Mouse (Mus musculus) embryonic facial prominence, embryonic 13.5 days (tissue): ENCODE measurements around the gene Trib3. TPM values are rescaled to one million over a fixed set of nuclear protein-coding genes. Genes with fewer than 3 reads are reported as not detected.

Source experiments
- ATAC-seq: fragments of 200-750 bp; cut with Nextera tagmentation; 2 replicates; pipeline ENCODE4 v1.8.0; 2017; ENCODE audit warnings: low read depth; ENCODE audit not compliant: insufficient number of reproducible peaks, insufficient read depth, low FRiP score, low TSS enrichment
- H3K27ac ChIP-seq: fragments of 300-500 bp; sonication (generic); 2 replicates; pipeline ENCODE4 v1.5.1; 2015; ENCODE audit warnings: moderate library complexity, mild to moderate bottlenecking, inconsistent platforms
- H3K27me3 ChIP-seq: fragments of 300-500 bp; sonication (generic); 2 replicates; pipeline ENCODE4 v1.6.1; 2015; ENCODE audit warnings: mild to moderate bottlenecking, inconsistent platforms
- H3K36me3 ChIP-seq: fragments of 300-500 bp; sonication (generic); 2 replicates; pipeline ENCODE4 v1.6.1; 2015; ENCODE audit warnings: mild to moderate bottlenecking, inconsistent platforms
- H3K4me1 ChIP-seq: fragments of 300-500 bp; sonication (generic); 2 replicates; pipeline ENCODE4 v1.6.1; 2015; ENCODE audit warnings: inconsistent platforms
- H3K4me2 ChIP-seq: fragments of 300-500 bp; sonication (generic); 2 replicates; pipeline ENCODE4 v1.6.1; 2015; ENCODE audit warnings: moderate library complexity, mild to moderate bottlenecking, inconsistent platforms
- H3K4me3 ChIP-seq: fragments of 300-500 bp; sonication (generic); 2 replicates; pipeline ENCODE4 v1.5.1; 2015; ENCODE audit warnings: mild to moderate bottlenecking, inconsistent platforms
- H3K9ac ChIP-seq: fragments of 300-500 bp; sonication (generic); 2 replicates; pipeline ENCODE4 v1.6.1; 2015; ENCODE audit warnings: mild to moderate bottlenecking, inconsistent platforms
- H3K9me3 ChIP-seq: fragments of 300-500 bp; sonication (generic); 2 replicates; pipeline ENCODE4 v1.6.1; 2016; ENCODE audit warnings: inconsistent platforms
- WGBS: fragments of 180-500 bp; shearing (Covaris S2); methylation state at CpG from one replicate; pipeline ENCODE4 v1.1.7; 2015; ENCODE audit warnings: mixed read lengths; 5-methylcytosine and 5-hydroxymethylcytosine counted together
- polyA plus RNA-seq: library from polyadenylated mRNA; unstranded; fragments of >200 nt; fragmentation: Nextera tagmentation; extraction: Ambion mirVana; gene quantifications from 2 replicates; pipeline ENCODE4 v1.2.1, GENCODE M21; 2015

The Trib3 gene
- polyA plus RNA-seq, 1 experiment from 2014 or later: 2.9 TPM

DNA sequence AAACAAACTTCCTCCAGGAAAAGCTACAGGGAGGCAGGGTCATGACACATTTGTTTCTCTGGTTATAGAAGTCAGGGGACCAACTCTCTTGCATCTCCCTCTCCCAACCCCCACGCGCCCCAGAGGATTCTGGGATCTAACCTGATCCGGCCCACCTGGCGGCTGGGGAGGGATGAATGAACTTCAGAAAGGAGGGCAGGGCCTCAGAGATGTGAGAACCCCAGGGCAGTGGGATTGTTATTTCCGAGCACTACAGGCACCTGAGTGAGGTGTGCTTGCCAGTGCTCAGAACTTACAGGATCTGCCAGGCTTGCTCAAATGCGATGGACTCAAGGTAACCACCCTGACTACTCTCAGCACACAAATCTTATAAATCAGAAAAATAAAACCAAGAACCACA, 1.6 kb upstream of the Trib3 start:
- peaks cover 12% of the 10 kb centered on the region for H3K4me1 ChIP-seq
- no peak overlapping the region for H3K4me3 ChIP-seq
- H3K4me2 ChIP-seq: no peak overlapping the region
- no peak overlapping the region for H3K27ac ChIP-seq
- 53% methylated on average over 6 of the region's 6 CpGs for WGBS
- H3K27me3 ChIP-seq: peaks cover 31% of the 10 kb centered on the region
- no peaks in the 10 kb centered on the region for H3K36me3 ChIP-seq
- no peak overlapping the region for H3K9ac ChIP-seq
- H3K9me3 ChIP-seq: no peaks in the 10 kb centered on the region
- no peak for ATAC-seq

DNA sequence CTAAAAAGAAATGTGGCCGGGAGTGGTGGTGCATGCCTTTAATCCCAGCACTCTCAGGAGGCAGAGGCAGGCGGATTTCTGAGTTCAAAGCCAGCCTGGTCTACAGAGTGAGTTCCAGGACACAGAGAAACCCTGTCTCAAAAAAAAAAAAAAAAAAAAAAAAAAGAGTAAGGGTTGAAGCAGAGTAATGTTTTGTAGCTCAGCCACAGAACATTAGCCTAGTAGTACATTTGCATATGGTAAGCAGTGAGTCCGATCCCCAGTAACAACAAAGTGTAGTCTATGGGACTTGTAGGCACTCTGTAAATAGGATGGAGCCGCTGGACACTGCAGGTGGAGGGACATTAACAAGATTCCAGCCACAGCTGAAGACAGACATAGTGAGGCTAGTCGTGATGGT, 1.1 kb upstream of the Trib3 start:
- peak overlapping the region; percentile 95; the same call in 1 of the 2 replicates for H3K4me2 ChIP-seq
- H3K27me3 ChIP-seq: peaks cover 31% of the 10 kb centered on the region
- H3K9me3 ChIP-seq: no peaks in the 10 kb centered on the region
- no peak overlapping the region for H3K27ac ChIP-seq
- no peak overlapping the region for H3K4me3 ChIP-seq
- no peak for ATAC-seq
- H3K4me1 ChIP-seq: peaks cover 12% of the 10 kb centered on the region
- H3K9ac ChIP-seq: no peak overlapping the region
- 62% methylated on average over 5 of the region's 5 CpGs for WGBS
- H3K36me3 ChIP-seq: no peaks in the 10 kb centered on the region

DNA sequence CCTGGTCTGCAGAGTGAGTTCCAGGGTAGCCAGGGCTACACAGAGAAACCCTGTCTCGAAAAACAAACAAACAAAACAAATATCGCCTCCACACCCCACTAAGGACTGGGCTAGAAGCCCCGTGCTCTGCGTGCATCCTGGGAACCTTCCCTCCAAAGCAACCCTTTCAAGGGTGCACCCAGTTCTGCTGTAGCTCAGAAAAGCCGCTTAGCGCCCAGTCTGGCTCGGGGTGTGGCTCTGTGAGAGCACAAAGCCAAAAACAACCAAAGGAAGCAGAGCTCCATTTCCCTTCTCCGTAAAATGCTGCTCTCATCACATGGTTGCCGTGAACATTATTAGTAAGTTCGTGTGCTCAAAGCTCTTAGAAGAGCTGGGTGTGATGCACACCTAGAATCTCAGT, 529 bp upstream of the Trib3 start:
- no peak overlapping the region for H3K27ac ChIP-seq
- peak overlapping the region; percentile 76 for H3K9ac ChIP-seq
- peaks cover 31% of the 10 kb centered on the region for H3K27me3 ChIP-seq
- WGBS: 9% methylated on average over 10 of the region's 10 CpGs
- H3K4me1 ChIP-seq: peaks cover 12% of the 10 kb centered on the region
- peak overlapping the region; percentile 95 for H3K4me2 ChIP-seq
- H3K36me3 ChIP-seq: no peaks in the 10 kb centered on the region
- H3K4me3 ChIP-seq: peak overlapping the region; percentile 59
- ATAC-seq: no peak
- no peaks in the 10 kb centered on the region for H3K9me3 ChIP-seq

DNA sequence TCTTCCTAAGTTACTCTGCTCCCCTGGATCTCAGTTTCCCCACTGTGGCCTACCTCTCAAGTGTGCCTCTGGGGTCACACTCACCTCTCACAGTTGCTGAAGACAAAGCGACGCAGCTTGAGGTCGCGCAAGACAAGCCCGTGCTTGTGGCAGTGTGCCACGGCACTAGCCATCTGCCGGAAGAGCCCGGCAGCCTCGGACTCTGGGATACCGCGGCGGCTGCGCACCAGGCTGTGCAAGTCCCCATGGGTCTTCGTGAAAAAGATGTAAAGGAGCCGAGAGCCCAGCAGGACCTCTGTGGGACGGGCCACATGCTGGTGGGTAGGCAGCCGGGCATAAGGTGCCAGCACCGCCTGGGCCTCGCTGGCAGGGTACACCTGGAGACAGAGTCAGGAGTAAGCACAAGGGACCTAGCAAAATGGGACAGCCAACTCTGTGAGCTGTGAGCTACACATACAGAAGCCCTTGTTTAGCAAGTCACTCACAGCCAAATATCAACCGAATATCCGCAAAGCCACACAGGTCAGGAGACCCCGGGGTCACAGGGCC, 4.1 kb downstream of the Trib3 start:
- no peaks in the 10 kb centered on the region for H3K9me3 ChIP-seq
- peaks cover 12% of the 10 kb centered on the region for H3K4me1 ChIP-seq
- H3K4me2 ChIP-seq: no peak overlapping the region
- H3K9ac ChIP-seq: no peak overlapping the region
- H3K4me3 ChIP-seq: no peak overlapping the region
- H3K36me3 ChIP-seq: no peaks in the 10 kb centered on the region
- 86% methylated on average over 22 of the region's 22 CpGs for WGBS
- H3K27ac ChIP-seq: no peak overlapping the region
- H3K27me3 ChIP-seq: peaks cover 23% of the 10 kb centered on the region
- ATAC-seq: no peak

DNA sequence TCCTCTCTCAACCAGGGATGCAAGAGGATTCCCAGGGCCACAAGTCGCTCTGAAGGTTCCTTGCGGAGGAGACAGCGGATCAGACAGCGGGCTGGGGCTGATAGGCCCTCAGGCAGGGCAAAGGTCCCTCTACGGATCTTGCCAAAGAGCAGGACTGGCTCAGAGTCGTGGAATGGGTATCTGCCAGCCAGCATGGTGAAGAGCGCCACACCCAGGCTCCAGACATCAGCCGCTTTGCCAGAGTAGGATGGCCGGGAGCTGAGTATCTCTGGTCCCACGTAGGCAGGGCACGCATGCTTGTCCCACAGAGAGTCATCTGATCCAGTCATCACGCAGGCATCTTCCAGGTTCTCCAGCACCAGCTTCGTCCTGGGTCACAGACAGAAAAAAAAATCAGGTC, 5.5 kb downstream of the Trib3 start:
- Histone ChIP-seq H3K27ac (no peak overlapping the region), H3K36me3 (no peaks in the 10 kb centered on the region), H3K4me2 (no peak overlapping the region), H3K4me3 (no peak overlapping the region), H3K4me1 (peaks cover 5% of the 10 kb centered on the region; the same call in 1 of the 2 replicates), H3K9me3 (no peaks in the 10 kb centered on the region), H3K9ac (no peak overlapping the region), H3K27me3 (peaks cover 16% of the 10 kb centered on the region; the same call in 1 of the 2 replicates)
- no peak for ATAC-seq
- WGBS: 73% methylated on average over 13 of the region's 13 CpGs

DNA sequence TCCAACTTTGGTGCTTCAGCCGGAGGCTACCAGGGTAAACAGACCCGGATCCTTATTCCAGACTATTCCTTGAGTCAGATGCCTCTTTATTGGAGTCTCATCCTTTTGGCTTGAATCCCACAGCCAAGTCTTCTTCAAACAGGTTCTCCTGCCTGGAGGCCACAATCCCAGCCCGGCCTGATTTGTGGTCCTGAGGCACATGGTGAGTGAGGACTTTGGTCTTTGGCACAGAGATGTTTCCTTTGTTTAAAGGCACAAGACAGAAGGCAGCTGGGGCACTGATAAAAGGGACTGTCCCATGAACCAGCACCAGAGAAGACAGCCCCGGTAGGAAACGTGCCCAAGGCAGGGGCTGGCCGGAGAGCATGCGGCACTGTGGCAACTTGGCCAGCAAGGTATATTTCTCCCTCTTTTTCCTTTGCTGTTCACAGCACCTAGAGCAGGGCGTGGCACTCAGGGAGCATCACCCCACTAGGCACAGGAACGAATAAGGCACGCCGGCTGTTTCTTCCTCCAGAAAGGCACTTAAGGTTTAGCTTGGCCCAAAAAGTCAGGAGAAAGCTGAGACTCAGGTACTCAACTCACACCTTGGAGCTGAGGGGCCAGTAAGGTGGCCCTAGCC, 6.1 kb downstream of the Trib3 start:
- H3K4me1 ChIP-seq: no peaks in the 10 kb centered on the region
- H3K27ac ChIP-seq: no peak overlapping the region
- no peaks in the 10 kb centered on the region for H3K9me3 ChIP-seq
- H3K9ac ChIP-seq: no peak overlapping the region
- no peaks in the 10 kb centered on the region for H3K36me3 ChIP-seq
- H3K4me3 ChIP-seq: no peak overlapping the region
- no peak overlapping the region for H3K4me2 ChIP-seq
- H3K27me3 ChIP-seq: peaks cover 10% of the 10 kb centered on the region; the same call in 1 of the 2 replicates
- WGBS: 86% methylated on average over 11 of the region's 11 CpGs
- no peak for ATAC-seq

DNA sequence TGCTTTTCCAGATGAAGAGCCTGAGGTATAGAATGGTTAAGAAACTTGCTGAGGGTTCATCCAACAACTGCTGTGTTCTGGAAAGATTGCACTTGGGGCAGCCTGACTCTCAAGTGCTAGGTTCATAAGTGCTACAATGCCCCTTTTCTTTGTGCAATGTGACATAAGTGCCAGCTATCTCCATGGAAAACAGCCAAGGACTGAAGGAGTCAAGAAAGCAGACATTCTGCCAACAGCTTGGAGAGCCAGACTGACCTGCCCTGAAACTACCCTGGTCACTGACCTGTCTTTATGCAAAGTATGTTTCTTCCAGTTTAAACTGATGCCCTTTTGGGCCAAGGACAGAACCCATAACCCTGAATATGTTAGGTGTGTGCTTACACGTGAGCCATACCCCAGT, 7.0 kb downstream of the Trib3 start:
- peaks cover 2% of the 10 kb centered on the region; the same call in 1 of the 2 replicates for H3K27me3 ChIP-seq
- 89% methylated on average over 1 of the region's 1 CpGs for WGBS
- no peaks in the 10 kb centered on the region for H3K36me3 ChIP-seq
- H3K4me1 ChIP-seq: no peaks in the 10 kb centered on the region
- H3K4me3 ChIP-seq: no peak overlapping the region
- no peak for ATAC-seq
- no peak overlapping the region for H3K27ac ChIP-seq
- no peaks in the 10 kb centered on the region for H3K9me3 ChIP-seq
- no peak overlapping the region for H3K4me2 ChIP-seq
- no peak overlapping the region for H3K9ac ChIP-seq

DNA sequence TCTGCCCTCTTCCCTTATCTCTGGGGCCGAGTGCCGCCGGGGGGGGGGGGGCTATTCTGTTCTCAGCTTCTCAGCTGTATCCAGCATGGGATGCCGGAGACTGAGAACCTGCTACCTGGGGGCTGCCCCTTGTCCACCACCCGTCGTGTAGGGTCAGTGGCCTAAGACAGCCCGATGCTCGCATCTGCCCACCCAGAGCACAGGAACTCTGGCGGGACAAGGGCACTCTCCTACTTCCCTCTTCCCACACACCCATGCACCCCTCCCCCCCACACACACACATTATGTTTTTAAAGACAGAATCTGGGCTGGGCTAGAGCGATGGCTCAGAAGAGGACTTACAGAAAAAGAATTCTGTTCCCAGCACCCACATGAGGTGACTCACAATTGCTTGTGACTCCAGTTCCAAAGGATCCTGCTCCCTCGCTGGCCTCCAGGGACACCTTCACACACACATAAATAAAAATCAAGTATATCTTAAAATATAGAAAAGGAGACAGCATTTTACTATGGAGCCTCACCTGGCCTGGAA, 8.5 kb downstream of the Trib3 start:
- Histone ChIP-seq H3K36me3 (peaks cover 3% of the 10 kb centered on the region; the same call in 1 of the 2 replicates), H3K27ac (no peak overlapping the region), H3K4me1 (peaks cover 14% of the 10 kb centered on the region), H3K9me3 (no peaks in the 10 kb centered on the region), H3K4me3 (no peak overlapping the region), H3K9ac (no peak overlapping the region), H3K4me2 (no peak overlapping the region), H3K27me3 (no peaks in the 10 kb centered on the region)
- no peak for ATAC-seq
- WGBS: 57% methylated on average over 11 of the region's 11 CpGs

DNA sequence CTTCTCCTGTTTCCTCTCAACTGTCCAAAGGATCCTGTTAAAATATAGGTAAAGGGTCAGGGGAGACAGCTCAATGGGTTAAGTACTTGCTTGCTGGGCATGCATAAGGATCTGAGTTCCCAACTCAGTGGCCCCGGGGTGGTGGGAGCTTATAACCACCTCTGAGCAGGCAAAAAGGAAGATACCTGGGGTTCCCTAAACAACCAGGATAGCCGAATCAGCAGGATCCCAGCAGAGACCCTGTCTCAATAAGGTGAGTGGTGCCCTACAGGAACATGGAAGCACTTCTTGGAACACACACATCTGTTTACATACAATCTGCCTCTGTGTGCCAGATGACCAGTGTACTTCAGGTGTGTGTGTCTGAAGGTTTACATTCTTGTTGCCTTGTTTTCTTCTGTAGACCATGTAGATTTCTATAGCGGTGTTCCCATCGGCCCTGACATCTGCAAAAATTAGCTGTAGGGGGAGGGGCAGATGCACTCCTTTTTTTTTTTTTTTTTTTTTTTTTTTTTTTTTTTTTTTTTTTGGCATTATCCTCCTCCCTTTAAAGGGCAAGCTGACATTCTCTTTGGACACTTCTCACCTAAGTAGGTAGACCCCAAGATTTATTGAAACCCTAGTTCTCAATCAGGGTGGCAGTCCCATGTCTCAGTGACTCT, 10.4 kb downstream of the Trib3 start:
- WGBS: 68% methylated on average over 4 of the region's 4 CpGs
- H3K27ac ChIP-seq: no peak overlapping the region

DNA sequence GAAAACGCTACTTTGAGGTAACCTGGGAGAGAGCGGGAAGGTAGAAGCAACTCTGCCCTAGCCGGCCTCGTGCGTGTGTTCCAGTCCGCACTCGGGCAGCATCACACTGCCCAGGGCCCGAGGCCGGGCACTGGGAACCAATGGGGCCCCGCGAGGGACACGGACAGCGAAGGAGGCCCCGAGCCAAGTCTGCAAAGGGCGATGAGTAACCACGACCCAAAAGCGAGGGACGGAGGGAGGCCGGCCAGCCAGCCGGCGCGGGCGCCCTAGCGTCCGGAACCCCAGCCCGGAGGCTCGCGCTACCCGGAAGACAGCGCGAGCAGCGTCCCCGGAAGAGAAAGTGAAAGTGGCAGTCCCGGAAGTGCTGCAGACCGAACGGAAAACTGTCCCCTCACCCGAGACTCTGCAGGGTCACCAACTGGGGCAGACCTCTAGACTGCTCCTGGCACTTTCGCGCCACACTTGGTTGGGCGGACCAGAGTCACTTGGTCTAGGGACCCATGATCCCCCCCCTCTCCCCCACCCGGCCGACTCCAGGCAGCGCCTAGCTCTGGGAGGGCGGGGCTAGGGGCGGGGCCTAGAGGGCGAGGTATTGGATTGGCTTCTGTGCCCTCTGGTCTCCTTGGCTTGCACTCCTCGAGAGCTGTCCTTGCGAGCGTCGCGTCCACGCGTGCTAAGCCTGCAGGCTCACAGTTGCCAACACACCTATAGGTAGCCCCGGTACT, 11.6 kb downstream of the Trib3 start, which contains the start of gene Rbck1:
Rbck1 (minus strand) TSS at position 553 of the 725 bp plus-strand sequence.
- peak within 1 kb of the TSS; percentile 91 for H3K9ac ChIP-seq
- under 1% methylated on average over 54 of the region's 54 CpGs for WGBS
- peak within 1 kb of the TSS; percentile 79 for H3K27ac ChIP-seq
- peak; percentile 88 for ATAC-seq
- no peaks in the 10 kb centered on the region for H3K27me3 ChIP-seq
- peak within 1 kb of the TSS; percentile 82 for H3K4me3 ChIP-seq
- H3K4me2 ChIP-seq: peak within 1 kb of the TSS; percentile 76
- peaks cover 24% of the 10 kb centered on the region for H3K36me3 ChIP-seq
- no peaks in the 10 kb centered on the region for H3K9me3 ChIP-seq
- H3K4me1 ChIP-seq: peaks cover 21% of the 10 kb centered on the region

More for the DNA sequence above, 10.4 kb downstream of the Trib3 start:
- H3K9me3 ChIP-seq: no peaks in the 10 kb centered on the region
- no peak overlapping the region for H3K4me3 ChIP-seq
- no peak overlapping the region for H3K4me2 ChIP-seq
- H3K9ac ChIP-seq: no peak overlapping the region
- no peak for ATAC-seq
- H3K36me3 ChIP-seq: peaks cover 14% of the 10 kb centered on the region
- H3K27me3 ChIP-seq: no peaks in the 10 kb centered on the region
- peaks cover 18% of the 10 kb centered on the region for H3K4me1 ChIP-seq

DNA sequence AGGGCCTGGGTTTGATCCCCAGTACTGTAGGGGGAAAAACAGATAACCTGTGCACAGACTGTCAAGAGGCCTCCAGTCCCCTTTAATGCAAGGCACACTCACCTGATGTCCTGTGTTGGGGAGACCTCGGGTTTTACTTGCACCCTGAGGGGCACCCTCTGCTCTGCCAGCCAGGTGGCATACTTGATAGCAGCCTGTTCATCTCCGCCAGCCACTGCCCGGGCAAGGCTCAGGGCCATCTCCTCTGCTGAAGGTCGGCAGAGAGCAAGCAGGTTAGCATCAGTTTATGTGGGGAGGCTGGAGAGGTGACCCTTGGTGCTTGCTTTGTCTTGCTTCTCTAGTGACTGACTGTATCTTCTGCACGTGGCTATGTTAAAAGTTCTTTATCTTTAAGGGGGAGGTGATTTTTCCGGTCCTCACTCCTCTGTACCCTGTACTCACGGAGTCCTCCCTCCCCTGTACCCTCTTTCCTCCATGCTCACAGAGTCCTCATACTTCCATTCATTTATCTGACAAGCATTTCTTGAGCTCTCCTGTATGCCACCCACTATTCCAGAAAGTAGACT, 12.9 kb downstream of the Trib3 start:
- peak overlapping the region; percentile 82 for H3K4me3 ChIP-seq
- peak overlapping the region; percentile 91 for H3K9ac ChIP-seq
- H3K9me3 ChIP-seq: no peaks in the 10 kb centered on the region
- peaks cover 21% of the 10 kb centered on the region for H3K4me1 ChIP-seq
- ATAC-seq: no peak
- H3K4me2 ChIP-seq: peak overlapping the region; percentile 76
- 65% methylated on average over 7 of the region's 7 CpGs for WGBS
- H3K36me3 ChIP-seq: peaks cover 37% of the 10 kb centered on the region
- no peaks in the 10 kb centered on the region for H3K27me3 ChIP-seq
- no peak overlapping the region for H3K27ac ChIP-seq
